Mouse (Mus musculus) right cerebral cortex, adult 18-20 months (tissue): ENCODE measurements around the gene Retreg1.

ENCODE experiments used
- DNase-seq: peaks from one replicate; pipeline ENCODE4 v3.0.0; 2022; ENCODE audit warnings: mixed read lengths

The Retreg1 gene

DNA sequence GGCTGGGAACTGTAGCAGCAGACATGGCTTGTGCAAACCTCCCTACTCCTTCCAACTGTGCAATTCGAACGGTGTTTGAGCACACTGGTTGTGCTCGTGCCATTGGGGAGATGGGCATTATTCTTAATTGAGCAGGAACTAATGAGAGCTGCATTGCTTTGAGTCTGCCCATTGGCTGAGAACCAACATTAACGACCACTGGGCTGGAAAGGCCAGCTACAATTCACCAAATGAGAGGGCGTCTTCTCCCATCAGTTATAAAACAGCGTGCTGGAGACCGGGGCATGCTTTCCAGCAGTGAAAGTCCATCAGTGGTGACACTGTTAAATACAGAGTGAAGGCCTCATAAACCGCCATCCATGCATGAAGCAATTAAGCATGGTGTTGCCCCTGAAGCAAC is 178.7 kb downstream of the Retreg1 start:
- no peak for DNase-seq

GRCm38 (mm10) chr15:26022636-26023035 is 179.7 kb downstream of the Retreg1 start:
- no peak for DNase-seq
